Mouse (Mus musculus) midbrain, postnatal 0 days (tissue): ENCODE data around the gene Pcgf1. TPM values are rescaled to one million over a fixed set of nuclear protein-coding genes. Genes with fewer than 3 reads are reported as not detected.

Experiments used
- ATAC-seq: fragments of 200-750 bp; cut with Nextera tagmentation; 2 replicates; pipeline ENCODE4 v1.8.0; 2017; ENCODE audit warnings: moderate number of reproducible peaks, mild to moderate bottlenecking, moderate TSS enrichment, moderate library complexity; ENCODE audit not compliant: low FRiP score
- DNase-seq: peaks from one replicate; pipeline ENCODE4 v3.0.0-alpha.2; 2015; ENCODE audit warnings: low spot score
- H3K27ac ChIP-seq: fragments of 300-500 bp; sonication (generic); 2 replicates; pipeline ENCODE4 v1.5.1; 2014; ENCODE audit warnings: low read depth, mild to moderate bottlenecking, low read length, mixed read lengths
- H3K27me3 ChIP-seq: fragments of 300-500 bp; sonication (generic); 2 replicates; pipeline ENCODE4 v1.6.1; 2014; ENCODE audit warnings: low read length, control low read depth, mixed read lengths; ENCODE audit not compliant: insufficient read depth
- H3K36me3 ChIP-seq: fragments of 300-500 bp; sonication (generic); 2 replicates; pipeline ENCODE4 v1.6.1; 2014; ENCODE audit warnings: low read length, control low read depth, mixed read lengths; ENCODE audit not compliant: insufficient read depth
- H3K4me1 ChIP-seq: fragments of 300-500 bp; sonication (generic); 2 replicates; pipeline ENCODE4 v1.6.1; 2014; ENCODE audit warnings: mild to moderate bottlenecking, control low read depth, antibody characterized with exemption, low read length, mixed read lengths; ENCODE audit not compliant: insufficient read depth
- H3K4me2 ChIP-seq: fragments of 300-500 bp; sonication (generic); 2 replicates; pipeline ENCODE4 v1.6.1; 2014; ENCODE audit warnings: low read depth, mild to moderate bottlenecking, low read length, mixed read lengths; ENCODE audit not compliant: poor library complexity, severe bottlenecking
- H3K4me3 ChIP-seq: fragments of 300-500 bp; sonication (generic); 2 replicates; pipeline ENCODE4 v1.5.1; 2014; ENCODE audit warnings: low read depth, mild to moderate bottlenecking, low read length, moderate library complexity
- H3K9ac ChIP-seq: fragments of 300-500 bp; sonication (generic); replicated peaks from 2 replicates; pipeline ENCODE4 v1.6.1; 2014; ENCODE audit warnings: mild to moderate bottlenecking, low read length, moderate library complexity, mixed read lengths; ENCODE audit not compliant: poor library complexity, severe bottlenecking
- H3K9me3 ChIP-seq: fragments of 300-500 bp; sonication (generic); 2 replicates; pipeline ENCODE4 v1.6.1; 2016; ENCODE audit warnings: low read length, control low read depth
- CTCF ChIP-seq: IDR thresholded peaks from 2 replicates; pipeline ENCODE4 v1.5.1; 2016; ENCODE audit warnings: antibody characterized with exemption, mild to moderate bottlenecking
- WGBS: fragments of 180-500 bp; shearing (Covaris S2); extraction: QIAGEN DNeasy Blood & Tissue Kit; methylation state at CpG from one replicate; pipeline ENCODE4 v1.1.7; 2014; 5-methylcytosine and 5-hydroxymethylcytosine counted together
- polyA plus RNA-seq: library from polyadenylated mRNA; unstranded; fragments of >200 nt; fragmentation: Nextera tagmentation; extraction: Ambion mirVana; gene quantifications from 2 replicates; pipeline ENCODE4 v1.2.1, GENCODE M21; 2015
- total RNA-seq: library from RNA; depleted of rRNA; stranded (reverse); fragments of >200 nt; gene quantifications from 2 replicates; pipeline ENCODE4 v1.2.3, GENCODE M21; 2014

Pcgf1 gene
- total and polyA plus RNA-seq, 2 experiments from 2014 or later: 11.8 to 30.4 TPM

DNA sequence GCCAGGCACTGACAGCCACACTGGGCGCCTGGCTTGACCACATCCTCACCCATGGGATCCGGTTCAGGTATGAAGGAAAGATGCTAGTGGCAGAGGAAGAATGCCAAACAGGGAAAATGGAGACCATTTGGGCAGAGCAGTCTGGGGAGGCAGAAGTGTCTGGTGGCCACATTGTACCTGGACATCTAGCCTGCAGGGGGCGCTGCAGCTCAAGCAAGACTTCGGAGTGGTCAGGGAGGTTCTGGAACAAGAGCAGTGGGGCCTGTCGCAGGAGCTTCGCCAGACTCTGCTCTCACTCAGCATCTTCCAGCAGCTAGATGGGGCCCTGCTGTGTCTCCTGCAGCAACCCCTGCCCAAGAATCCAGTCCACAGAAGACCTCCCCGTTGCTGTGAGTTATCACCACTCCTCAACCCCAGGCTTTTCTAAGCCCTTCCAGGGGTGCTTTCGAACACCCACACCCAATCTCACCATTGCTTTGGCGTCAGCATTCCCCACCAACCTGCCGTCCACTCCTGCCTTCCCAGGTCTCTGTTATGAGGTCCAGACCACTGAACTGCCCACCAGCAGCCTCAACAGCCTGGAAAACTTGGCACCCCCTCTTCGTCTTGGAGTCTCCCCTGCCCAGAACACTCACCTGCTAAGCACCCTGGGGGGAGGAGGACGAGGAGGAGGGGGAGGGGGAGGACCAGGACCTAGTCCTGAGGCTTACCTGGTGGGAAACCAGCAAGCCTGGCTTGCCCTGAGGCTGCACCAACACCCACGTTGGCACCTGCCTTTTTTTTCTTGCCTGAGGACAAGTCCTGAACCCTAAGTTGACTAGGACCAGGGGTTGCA, 30.1 kb downstream of the Pcgf1 start:
- WGBS: 34% methylated on average over 13 of the region's 13 CpGs
- peaks cover 17% of the 10 kb centered on the region for H3K4me1 ChIP-seq
- no peak overlapping the region for H3K9ac ChIP-seq
- H3K4me3 ChIP-seq: peak overlapping the region; percentile 81; the same call in 1 of the 2 replicates
- H3K27me3 ChIP-seq: no peaks in the 10 kb centered on the region
- peak overlapping the region; percentile 88 for H3K4me2 ChIP-seq
- H3K36me3 ChIP-seq: peaks cover 17% of the 10 kb centered on the region; the same call in 1 of the 2 replicates
- ATAC-seq (no peak), DNase-seq (peak; percentile 69)
- peak; percentile 73 for TF ChIP-seq CTCF
- H3K9me3 ChIP-seq: no peaks in the 10 kb centered on the region
- peak overlapping the region; percentile 89 for H3K27ac ChIP-seq

DNA sequence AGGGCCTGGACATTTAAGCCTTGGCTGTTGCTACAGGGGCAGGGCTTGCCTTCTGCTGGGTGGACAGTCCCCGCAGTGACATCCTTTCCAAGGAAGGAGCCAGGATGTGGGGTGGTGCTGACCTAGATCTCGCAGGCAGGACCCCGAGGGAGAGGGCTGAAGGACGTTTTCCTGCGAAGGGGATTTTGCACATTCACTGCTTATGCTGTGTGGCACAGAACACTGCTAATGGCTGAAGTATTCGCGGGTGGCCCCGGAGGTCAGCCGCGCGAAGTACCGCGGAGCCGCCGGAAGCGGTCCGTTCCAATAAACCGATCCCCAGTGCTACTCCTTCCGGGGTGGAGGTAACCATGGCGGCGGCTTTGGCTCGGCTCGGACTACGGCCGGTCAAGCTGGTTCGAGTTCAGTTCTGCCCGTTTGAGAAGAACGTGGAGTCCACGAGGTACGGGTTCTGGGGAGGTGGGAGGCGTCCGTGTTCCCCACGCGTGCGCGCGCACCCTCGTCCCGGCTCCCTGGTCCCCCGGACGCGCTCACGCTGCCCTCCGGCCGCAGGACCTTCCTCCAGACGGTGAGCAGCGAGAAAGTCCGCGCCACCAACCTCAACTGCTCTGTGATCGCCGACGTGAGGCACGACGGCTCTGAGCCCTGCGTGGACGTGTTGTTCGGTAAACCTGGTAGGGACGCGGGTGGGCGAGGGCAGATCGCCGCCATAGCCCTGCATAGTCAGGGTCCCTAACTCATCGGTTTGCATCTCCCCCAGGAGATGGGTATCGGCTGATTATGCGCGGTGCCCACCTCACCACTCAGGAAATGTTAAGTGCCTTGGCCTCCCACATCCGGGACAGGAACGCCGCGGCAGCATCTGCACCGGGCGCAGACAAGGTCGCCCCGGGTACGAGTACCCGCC, 31.3 kb downstream of the Pcgf1 start, which contains the start of gene Mrpl53:
Mrpl53 (plus strand) TSS at position 279 of the 907 bp plus-strand sequence.
- TF ChIP-seq CTCF: no peak
- Histone ChIP-seq H3K9ac (peak within 1 kb of the TSS; percentile 81), H3K9me3 (no peaks in the 10 kb centered on the region), H3K4me1 (peaks cover 10% of the 10 kb centered on the region; the same call in 1 of the 2 replicates), H3K36me3 (peaks cover 17% of the 10 kb centered on the region; the same call in 1 of the 2 replicates), H3K27me3 (no peaks in the 10 kb centered on the region), H3K4me2 (peak within 1 kb of the TSS; percentile 88), H3K4me3 (peak within 1 kb of the TSS; percentile 81), H3K27ac (peak within 1 kb of the TSS; percentile 89)
- ATAC-seq: peak; percentile 90
- DNase-seq: peak; percentile 87
- 1% methylated on average over 76 of the region's 76 CpGs for WGBS

DNA sequence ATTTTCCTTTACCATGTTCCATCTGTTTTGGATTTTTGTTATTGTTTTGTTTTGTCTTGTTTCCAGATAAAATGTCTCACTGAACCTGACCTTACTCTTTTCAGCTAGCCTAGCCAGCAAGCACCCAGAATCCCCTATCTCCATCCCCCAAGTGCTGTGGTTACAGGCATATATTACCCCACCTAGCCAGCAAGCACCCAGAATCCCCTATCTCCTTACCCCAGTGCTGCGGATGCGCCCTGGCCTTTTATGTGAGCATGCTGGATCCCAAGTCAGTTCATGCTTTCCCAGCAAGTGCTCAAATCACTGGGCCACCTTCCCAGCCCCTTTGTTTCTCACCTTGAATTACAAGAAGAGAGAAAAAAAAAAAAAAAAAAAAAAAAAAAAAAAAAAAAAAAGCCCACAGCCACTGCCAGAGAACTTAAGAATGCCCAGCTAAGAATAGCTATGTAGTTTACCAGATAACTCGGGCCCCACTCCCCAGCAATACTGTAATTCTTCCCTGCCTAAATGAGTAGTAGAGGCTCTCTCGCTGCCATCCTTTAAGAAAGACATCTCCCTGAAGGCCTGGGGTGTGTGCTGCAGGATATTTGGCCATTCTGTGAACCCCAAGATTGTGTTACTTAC, 34.0 kb downstream of the Pcgf1 start:
- DNase-seq (no peak), ATAC-seq (no peak)
- no peak overlapping the region for H3K4me2 ChIP-seq
- H3K27me3 ChIP-seq: no peaks in the 10 kb centered on the region
- H3K4me1 ChIP-seq: peaks cover 10% of the 10 kb centered on the region; the same call in 1 of the 2 replicates
- TF ChIP-seq CTCF: no peak
- WGBS: 93% methylated on average over 4 of the region's 4 CpGs
- no peaks in the 10 kb centered on the region for H3K9me3 ChIP-seq
- H3K36me3 ChIP-seq: 0 out of 2 replicates have a peak, but pooled peaks cover 8% of the 10 kb centered on the region
- no peak overlapping the region for H3K9ac ChIP-seq
- H3K27ac ChIP-seq: no peak overlapping the region
- no peak overlapping the region for H3K4me3 ChIP-seq

DNA sequence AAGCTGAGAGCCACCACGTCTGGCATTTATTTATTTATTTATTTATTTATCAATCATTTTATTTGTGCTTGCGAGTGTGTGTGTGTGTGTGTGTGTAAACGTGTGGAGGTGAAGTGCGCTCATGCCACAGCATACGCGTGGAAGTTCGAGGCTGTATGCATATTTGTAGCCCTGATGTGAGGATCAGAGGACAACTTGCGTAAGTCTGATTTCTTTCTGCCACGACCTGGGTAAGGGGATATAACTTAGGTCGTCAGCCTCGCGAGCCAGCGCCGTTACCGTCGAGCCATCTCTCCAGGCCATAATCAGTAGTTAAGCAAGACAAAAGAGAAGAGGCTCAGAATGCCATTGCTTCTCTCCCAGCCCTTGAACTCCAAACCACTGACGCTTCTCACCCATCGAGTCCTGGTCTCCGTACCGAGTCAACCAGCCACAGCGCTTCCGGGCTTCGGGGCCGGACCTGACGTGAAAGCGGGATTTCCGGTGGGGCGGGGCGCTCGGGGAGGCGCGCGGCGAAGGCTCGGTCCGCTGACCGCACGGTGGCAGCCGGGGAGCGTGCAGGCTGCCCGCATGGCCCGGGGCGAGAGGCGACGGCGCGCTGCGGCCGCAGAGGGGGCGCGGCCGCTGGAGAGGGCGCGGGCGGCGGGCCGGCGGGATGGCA, 37.5 kb downstream of the Pcgf1 start, which contains the start of gene Mogs:
Mogs (plus strand) TSS at position 486 of the 661 bp plus-strand sequence.
- peak; percentile 52 for TF ChIP-seq CTCF
- H3K4me2 ChIP-seq: peak within 1 kb of the TSS; percentile 94
- no peaks in the 10 kb centered on the region for H3K9me3 ChIP-seq
- DNase-seq (peak; percentile 91), ATAC-seq (peak; percentile 86)
- WGBS: 1% methylated on average over 47 of the region's 58 CpGs
- H3K4me1 ChIP-seq: peaks cover 4% of the 10 kb centered on the region; the same call in 1 of the 2 replicates
- no peaks in the 10 kb centered on the region for H3K27me3 ChIP-seq
- H3K9ac ChIP-seq: peak within 1 kb of the TSS; percentile 66
- peak within 1 kb of the TSS; percentile 72 for H3K4me3 ChIP-seq
- peaks cover 19% of the 10 kb centered on the region for H3K36me3 ChIP-seq
- H3K27ac ChIP-seq: peak within 1 kb of the TSS; percentile 82
